Mouse (Mus musculus) cortical plate, adult 2 months (tissue): ENCODE measurements around the gene Sod3.

Experiments
- CTCF ChIP-seq: fragments of 200-500 bp; IDR thresholded peaks from 2 replicates; pipeline ENCODE4 v1.5.1; 2011; ENCODE audit warnings: mild to moderate bottlenecking, control low read depth, low read length; ENCODE audit not compliant: insufficient read depth; ENCODE audit errors: extremely low read depth
- POLR2A ChIP-seq: fragments of 200-500 bp; IDR thresholded peaks from 2 replicates; pipeline ENCODE4 v1.6.1; 2011; ENCODE audit warnings: mild to moderate bottlenecking, low read length, control low read depth; ENCODE audit not compliant: insufficient read depth; ENCODE audit errors: extremely low read depth

GRCm38 (mm10) chr5:52386016-52386415, 22.4 kb downstream of the Sod3 start:
- TF ChIP-seq POLR2A (no peak), CTCF (no peak)
